Mouse (Mus musculus): Measurements from ENCODE around the gene Hoxa13.

Hoxa13 gene

DNA sequence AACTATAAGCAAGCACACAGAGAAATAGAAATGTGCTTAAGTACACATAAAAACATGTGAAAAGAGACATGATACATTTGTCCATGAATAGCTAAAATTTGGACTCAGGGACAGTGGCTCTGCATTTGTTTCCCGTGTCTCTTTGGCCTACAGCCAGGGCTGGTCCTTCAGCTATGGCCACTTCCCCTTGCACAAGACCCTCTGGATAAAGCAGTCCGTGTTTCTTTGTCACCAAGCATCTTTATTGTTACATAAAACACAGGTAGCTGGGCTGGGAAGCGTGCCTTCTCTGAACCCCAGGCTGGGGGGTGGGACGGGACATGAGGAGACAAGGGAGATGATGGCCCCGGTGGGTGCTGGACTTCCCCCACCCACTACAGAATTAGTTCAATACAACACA is 46.4 kb downstream of the Hoxa13 start:
- CTCF ChIA-PET = interaction anchor here (0.6 to 0.7 kb wide), 2 partner anchors 386 to 1041 kb away, joined by 4 read pairs; no protein-coding TSS in a partner anchor

DNA sequence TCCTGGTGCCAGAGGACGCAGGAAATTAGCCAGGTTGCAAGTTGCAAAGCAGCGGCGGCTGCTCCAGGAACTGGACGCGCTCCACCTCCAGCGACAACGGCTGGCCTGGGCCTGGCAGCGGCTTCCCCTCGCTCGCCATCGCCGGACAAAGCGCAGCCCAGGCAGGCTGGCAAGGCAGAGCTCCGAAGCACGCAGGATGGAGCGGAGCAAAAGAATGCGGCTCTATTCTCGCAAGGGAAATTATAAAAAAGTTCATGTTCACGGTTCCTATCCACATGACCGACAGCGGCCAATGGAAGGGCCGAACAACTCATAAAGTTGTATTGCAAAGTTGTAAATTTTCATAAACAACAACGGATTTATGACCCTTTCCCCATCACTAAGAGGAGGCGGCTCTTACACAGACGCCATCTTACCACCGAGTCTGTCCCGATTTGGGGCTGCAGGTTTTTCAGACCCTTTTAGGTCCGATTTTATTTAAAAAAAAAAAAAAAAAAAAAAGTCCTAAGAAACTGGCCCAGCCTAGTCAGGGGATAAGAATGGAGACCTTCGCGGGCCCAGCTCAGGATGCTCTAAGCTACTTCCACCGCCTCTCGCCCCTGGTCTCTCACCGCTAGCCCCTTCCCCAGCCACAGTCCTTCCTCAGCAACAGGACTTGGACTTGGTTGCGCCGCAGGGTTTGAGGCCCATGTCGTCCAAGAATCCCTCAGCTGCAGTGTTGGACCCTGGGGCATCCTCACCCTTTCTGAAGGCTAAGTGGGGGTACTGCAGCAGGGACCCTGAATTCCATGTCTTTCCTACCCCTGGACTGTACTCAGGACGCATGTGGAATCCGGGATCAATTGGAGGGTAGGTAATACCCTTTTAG is 47.3 kb downstream of the Hoxa13 start, which contains the start of the genes Hoxa3 and Gm28308:
Hoxa3 (minus strand) TSS at position 218 of the 868 bp plus-strand sequence.
Gm28308 (minus strand) TSS at position 221 of the 868 bp plus-strand sequence.
- CTCF ChIA-PET = interaction anchor here (0.6 to 0.7 kb wide), 2 partner anchors 499 to 1040 kb away, joined by 4 to 14 read pairs; no protein-coding TSS in a partner anchor

DNA sequence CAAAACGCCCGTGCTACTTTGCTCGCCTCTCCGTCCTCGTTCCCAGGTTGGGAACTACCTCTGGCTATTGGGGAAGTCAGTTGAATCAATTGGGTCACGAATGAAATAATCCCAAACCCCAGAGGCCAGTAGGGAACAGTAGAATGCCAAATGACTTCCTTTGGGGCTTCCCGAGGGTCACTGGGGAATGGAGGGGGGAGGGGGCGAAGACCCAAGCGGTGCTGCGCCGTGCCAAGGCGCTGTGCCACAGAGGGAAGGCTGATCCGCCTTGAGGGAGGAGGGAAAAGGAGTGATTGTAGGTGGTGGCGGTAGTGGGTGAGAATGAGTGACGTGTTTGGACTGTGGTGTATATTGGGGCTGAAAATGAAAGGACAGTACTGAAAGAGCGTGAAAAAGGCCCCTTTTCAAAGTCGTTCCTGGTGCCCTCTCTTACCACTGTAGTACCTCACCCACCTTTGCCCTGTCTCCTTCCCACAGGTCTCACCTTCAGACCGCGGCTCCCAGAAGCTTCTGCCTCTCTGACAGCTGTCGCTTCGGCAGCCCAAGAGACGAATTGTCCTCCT is 48.0 kb downstream of the Hoxa13 start:
- CTCF ChIA-PET = interaction anchor here (1.5 kb wide), 1 partner anchor 28 kb away, joined by 4 read pairs; the partner anchor contains the start of gene Hoxa10

DNA sequence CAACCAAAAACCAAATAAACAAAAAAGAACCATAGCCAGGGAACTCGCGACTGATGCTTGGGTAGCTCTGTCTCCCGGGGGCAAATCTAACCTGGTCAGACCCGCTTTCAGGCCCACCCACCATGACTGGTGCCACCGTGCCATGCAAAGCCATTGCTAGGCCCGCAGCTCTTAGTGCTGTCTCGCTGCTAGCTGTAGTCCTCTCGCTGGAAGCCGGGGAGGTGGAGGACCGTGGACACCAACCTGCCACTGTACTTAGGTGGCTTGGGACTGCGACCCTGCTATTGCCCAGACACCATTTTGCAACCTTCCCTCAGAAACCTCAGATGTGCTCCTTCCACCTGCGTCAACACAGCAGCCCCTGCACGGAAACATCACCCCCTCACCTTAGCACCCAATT is 48.7 kb downstream of the Hoxa13 start:
- CTCF ChIA-PET = interaction anchor here (0.8 to 1.5 kb wide), 2 partner anchors 9 to 29 kb away, joined by 3 to 4 read pairs; partner anchors contain the start of gene Hoxa10

DNA sequence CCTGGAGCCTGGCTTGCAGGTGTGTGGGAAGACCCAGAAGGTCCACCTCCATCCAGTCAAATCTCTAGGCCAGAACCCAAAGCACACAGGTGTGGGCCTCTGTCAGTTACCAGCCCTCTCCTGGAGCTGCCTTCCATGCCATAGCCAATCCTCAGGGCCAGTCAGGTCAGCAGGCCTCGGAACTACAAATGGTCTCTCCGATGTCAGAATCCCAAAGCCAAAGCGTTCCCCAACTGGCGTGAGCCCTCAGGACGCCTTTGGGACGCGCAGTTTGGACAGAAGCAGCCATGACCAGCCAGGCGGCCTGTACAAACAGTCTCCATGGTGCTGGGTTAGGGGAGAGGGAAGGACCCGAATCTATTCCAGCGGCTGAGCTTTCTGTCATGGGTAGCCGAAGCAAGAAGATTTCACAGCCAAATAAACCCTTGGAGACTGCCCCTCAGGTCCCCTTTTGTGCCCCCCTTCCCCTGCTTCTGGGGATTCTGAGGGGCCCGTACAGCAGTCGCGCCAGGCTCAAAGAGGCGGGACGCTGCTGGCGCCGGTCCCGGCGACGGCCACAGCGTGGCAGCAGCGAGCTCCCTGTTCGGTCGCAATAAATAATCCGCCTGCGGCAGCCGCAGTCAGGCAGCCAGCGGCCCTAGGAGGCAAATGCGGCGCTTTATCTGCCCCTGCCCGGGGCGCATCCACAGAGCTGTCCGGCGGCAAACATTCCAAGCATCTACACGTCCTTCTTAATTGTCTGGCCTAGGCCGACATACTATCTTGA is 49.3 kb downstream of the Hoxa13 start:
- CTCF ChIA-PET = interaction anchor here (0.8 to 1.5 kb wide), 2 partner anchors 10 to 29 kb away, joined by 3 to 4 read pairs; partner anchors contain the start of gene Hoxa10

DNA sequence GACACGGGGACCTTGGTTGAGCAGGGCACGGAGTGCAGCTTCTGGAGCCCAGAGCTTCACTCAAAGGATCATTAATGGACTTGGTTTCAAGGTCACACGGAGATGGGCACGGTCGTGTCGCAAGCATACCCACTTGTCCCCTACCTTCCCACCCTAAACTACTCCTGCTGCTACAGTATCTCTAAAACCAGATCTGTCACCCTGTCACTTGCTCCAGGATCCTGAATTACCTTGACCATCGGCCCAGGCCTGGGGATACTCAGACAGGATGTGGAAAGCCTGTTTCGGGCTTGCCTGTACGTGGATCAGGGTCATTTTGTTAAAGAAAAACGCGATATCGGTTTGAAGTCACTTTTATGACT is 51.0 kb downstream of the Hoxa13 start:
- CTCF ChIA-PET = interaction anchor here (1.0 kb wide), 1 partner anchor 12 kb away, joined by 4 read pairs; the partner anchor contains the start of gene Hoxa7

DNA sequence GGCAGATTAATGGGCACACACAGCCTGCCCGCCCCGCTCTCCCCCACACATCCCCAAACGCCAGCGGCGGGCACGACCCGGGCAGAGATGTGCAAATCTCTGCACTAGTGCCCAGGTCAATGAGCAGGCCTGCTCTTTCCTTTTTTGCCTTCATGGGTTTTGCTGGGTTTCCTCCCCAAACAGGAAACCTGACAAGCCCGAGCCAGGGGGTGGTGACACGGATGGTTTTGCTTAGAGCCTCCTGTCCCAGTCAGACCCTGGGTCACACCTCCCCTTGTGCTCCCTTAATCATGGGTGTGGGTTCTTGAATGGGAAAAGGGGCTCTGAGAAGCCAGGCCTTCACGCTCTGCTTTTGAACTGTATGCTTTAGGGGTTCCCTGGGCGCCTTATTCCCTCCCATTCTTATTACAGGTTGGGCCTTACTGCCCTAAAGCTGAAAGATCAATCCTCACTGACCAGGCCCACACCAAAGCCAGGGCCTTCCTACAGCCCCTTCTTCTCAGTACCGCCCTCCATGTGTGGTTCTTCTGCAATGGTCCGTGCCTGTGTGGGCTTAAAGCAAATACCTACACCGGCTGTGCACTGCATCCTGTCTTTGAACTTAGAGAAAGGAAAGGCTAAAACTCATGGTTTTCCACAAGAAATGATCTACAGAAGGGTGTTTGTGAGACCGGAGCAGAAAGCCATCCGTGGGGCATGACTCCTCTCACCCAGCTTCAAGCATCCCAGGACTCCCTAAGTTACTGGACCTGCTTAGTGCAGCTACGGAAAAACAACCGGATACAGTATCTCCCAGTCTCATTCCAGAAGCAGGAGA is 51.6 kb downstream of the Hoxa13 start:
- CTCF ChIA-PET = no interaction called here

GRCm38 (mm10) chr6:52208072-52208867 is 52.4 kb downstream of the Hoxa13 start, which contains the start of gene Hoxa6:
Hoxa6 (minus strand) TSS chr6:52208722.
- CTCF ChIA-PET = no interaction called here
